Mouse (Mus musculus) small intestine, adult 2 months (tissue): ENCODE data around the gene Ttc7b. TPM values are rescaled to one million over a fixed set of nuclear protein-coding genes. Genes with fewer than 3 reads are reported as not detected.

Source experiments
- H3K27ac ChIP-seq: fragments of 200-500 bp; 2 replicates; pipeline ENCODE4 v1.5.1; 2012; ENCODE audit warnings: low read depth, low read length, control low read depth, inconsistent platforms; ENCODE audit not compliant: insufficient read depth
- H3K27me3 ChIP-seq: fragments of 200-500 bp; 2 replicates; pipeline ENCODE4 v1.6.1; 2012; ENCODE audit warnings: mild to moderate bottlenecking, moderate library complexity, low read length, inconsistent platforms; ENCODE audit not compliant: control insufficient read depth, insufficient read depth
- H3K36me3 ChIP-seq: fragments of 200-500 bp; 2 replicates; pipeline ENCODE4 v1.6.1; 2012; ENCODE audit warnings: mild to moderate bottlenecking, low read length, control low read depth, inconsistent platforms; ENCODE audit not compliant: control insufficient read depth, insufficient read depth
- H3K4me1 ChIP-seq: fragments of 200-500 bp; 2 replicates; pipeline ENCODE4 v1.6.1; 2012; ENCODE audit warnings: low read length, inconsistent platforms, mixed read lengths; ENCODE audit not compliant: control insufficient read depth, insufficient read depth, insufficient read length
- H3K4me3 ChIP-seq: fragments of 200-500 bp; 2 replicates; pipeline ENCODE4 v1.5.1; 2012; ENCODE audit warnings: low read depth, mild to moderate bottlenecking, control low read depth, inconsistent platforms, low read length, moderate library complexity
- CTCF ChIP-seq: fragments of 200-500 bp; IDR thresholded peaks from 2 replicates; pipeline ENCODE4 v1.5.1; 2012; ENCODE audit warnings: low read depth, mild to moderate bottlenecking, control low read depth, inconsistent platforms, low read length, moderate library complexity, mixed read lengths; ENCODE audit not compliant: insufficient replicate concordance, insufficient read length; ENCODE audit errors: extremely low read depth
- POLR2A ChIP-seq: fragments of 200-500 bp; IDR thresholded peaks from 2 replicates; pipeline ENCODE4 v1.6.1; 2012; ENCODE audit warnings: low read depth, mild to moderate bottlenecking, control low read depth, inconsistent platforms, low read length, moderate library complexity
- WGBS: fragments of 180-500 bp; shearing (Covaris S2); methylation state at CpG from one replicate; pipeline ENCODE4 v1.1.7; 2018; 5-methylcytosine and 5-hydroxymethylcytosine counted together
- polyA plus RNA-seq: library from polyadenylated mRNA; depleted of rRNA; stranded (reverse); fragments of >200 nt; gene quantifications from 2 replicates; pipeline ENCODE4 v1.2.3, GENCODE M21; 2012

Ttc7b gene
- polyA plus RNA-seq, 1 experiment: 13.0 TPM

DNA sequence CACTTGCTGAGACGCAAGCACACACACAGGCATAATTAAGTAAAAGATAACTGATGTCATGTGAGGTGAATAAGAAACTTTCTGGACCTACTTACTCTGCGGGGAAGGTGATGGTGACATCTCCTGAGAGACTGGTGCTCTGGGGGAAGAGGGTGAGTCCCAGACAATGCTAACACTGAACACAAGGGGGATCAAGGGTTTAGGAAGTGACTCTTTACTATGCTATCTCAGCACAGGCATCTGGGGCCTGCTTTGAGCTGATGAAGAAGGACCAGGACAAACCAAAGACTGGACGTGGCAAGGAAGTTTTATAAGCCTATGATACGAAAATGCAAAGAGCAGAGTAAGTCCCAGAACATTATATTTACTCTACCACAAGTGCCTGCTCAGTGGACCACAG lies 92.4 kb downstream of the Ttc7b start:
- Histone ChIP-seq H3K4me1 (no peaks in the 10 kb centered on the region), H3K27me3 (no peaks in the 10 kb centered on the region), H3K27ac (no peak overlapping the region), H3K4me3 (no peak overlapping the region), H3K36me3 (no peaks in the 10 kb centered on the region)
- TF ChIP-seq CTCF: no peak
- no peak for TF ChIP-seq POLR2A
- WGBS: 87% methylated on average over 4 of the region's 4 CpGs

GRCm38 (mm10) chr12:100426212-100426611 lies 94.4 kb downstream of the Ttc7b start:
- H3K27ac ChIP-seq: no peak overlapping the region
- no peak for TF ChIP-seq CTCF
- TF ChIP-seq POLR2A: no peak
- H3K4me1 ChIP-seq: peaks cover 8% of the 10 kb centered on the region; the same call in 1 of the 2 replicates
- H3K4me3 ChIP-seq: no peak overlapping the region
- WGBS: 66% methylated on average over 4 of the region's 4 CpGs
- no peaks in the 10 kb centered on the region for H3K27me3 ChIP-seq
- H3K36me3 ChIP-seq: no peaks in the 10 kb centered on the region

- Histone ChIP-seq H3K4me1 (peaks cover 12% of the 10 kb centered on the region; the same call in 1 of the 2 replicates), H3K36me3 (no peaks in the 10 kb centered on the region), H3K4me3 (no peak overlapping the region), H3K27ac (no peak overlapping the region), H3K27me3 (no peaks in the 10 kb centered on the region)
- TF ChIP-seq POLR2A (no peak), CTCF (no peak)
- WGBS: 93% methylated on average over 6 of the region's 6 CpGs
These were observed 95.6 kb downstream of the Ttc7b start for GRCm38 (mm10) chr12:100425028-100425427.

GRCm38 (mm10) chr12:100422286-100422820 lies 98.3 kb downstream of the Ttc7b start:
- WGBS: 14% methylated on average over 6 of the region's 6 CpGs
- TF ChIP-seq POLR2A (no peak), CTCF (no peak)
- Histone ChIP-seq H3K4me1 (peaks cover 13% of the 10 kb centered on the region; the same call in 1 of the 2 replicates), H3K27ac (peak overlapping the region; percentile 57), H3K36me3 (no peaks in the 10 kb centered on the region), H3K4me3 (no peak overlapping the region), H3K27me3 (no peaks in the 10 kb centered on the region)

DNA sequence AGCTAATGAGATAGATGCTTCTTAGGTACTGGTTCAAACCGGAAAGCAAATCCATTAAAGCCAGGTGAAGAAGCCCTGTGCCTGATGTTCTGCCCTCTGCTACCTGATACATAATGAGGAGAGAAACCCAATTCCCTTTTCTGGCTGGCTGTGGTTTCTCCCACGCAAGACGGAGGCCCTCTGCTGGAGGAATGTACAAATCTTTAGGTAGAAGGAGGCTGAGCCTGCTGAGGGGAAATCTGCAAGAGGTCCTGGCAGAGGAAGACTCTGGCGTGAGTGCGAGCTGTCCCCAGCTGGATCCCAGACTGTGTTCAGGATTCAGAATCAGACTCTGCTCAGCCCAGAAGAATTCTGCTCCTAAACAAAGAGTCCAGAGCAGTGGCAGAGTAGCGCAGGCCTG lies 99.1 kb downstream of the Ttc7b start:
- Histone ChIP-seq H3K27ac (no peak overlapping the region), H3K27me3 (no peaks in the 10 kb centered on the region), H3K4me3 (no peak overlapping the region), H3K4me1 (peaks cover 13% of the 10 kb centered on the region; the same call in 1 of the 2 replicates), H3K36me3 (no peaks in the 10 kb centered on the region)
- no peak for TF ChIP-seq POLR2A
- peak; percentile 63; the same call in 1 of the 2 replicates for TF ChIP-seq CTCF
- WGBS: 59% methylated on average over 6 of the region's 6 CpGs

DNA sequence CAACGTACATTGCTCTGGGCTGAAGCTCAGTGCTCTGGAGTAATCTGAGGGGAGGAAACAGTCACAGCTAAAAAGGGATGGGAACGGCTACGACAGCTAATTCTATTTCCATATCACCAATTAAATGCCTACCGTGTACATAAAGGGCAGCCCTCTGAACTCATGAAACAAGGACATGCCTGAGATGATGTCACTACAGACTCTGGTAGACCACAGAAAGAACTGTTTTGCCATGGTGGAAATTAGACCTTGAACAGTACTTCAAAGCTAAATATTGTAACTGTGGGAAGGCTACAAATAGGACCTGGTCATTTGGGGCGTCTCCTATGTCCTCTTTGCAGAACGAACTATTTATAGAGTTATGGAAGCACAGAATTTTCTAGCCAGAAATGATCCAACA lies 99.7 kb downstream of the Ttc7b start:
- WGBS: 86% methylated on average over 6 of the region's 6 CpGs

DNA sequence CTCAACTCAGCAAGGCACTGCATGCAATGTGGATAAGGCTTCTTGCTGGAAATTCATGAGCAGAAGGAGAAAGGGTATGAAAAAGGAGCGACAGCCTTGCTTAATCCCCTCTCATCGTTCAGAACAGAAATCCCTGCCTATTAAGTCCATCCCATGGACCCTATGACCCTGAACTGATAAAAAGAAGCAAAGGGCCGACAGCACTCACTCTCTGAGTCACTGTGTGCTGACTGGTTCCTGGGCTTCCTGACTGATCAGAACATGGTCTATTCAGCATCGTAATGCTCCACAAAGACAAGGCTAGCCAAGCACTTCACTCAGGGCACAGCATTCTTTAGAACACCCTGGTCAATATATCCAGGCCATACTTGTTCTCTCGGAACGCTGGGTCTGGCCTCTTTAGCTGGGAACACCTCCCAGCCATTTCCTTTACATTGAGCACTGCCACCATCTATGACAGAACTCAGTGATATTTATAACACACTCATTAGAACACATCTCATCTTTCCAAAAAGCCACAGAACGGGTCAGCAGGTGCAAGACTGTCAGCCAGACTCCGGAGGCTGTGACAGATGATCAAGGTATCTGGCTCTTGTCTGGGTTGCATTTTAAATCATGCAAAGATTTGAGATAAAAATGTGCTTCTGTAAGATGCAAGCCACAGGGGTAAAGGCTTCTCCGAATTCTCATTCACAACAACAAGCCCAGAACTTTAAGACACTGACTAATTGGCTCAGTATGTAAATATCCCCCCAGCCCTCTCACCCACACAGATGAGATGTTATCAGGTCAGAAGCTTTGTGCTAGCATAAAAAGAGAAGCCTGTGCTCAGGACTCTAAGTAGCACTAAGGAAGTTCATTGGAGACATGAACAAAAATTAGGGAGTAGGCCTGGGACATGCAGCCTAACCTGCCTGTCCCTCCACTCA lies 100.4 kb downstream of the Ttc7b start:
- Histone ChIP-seq H3K4me1 (peaks cover 13% of the 10 kb centered on the region; the same call in 1 of the 2 replicates), H3K27ac (0 out of 2 replicates have a peak overlapping the region, but pooled peaks have one; percentile 31), H3K36me3 (no peaks in the 10 kb centered on the region), H3K4me3 (no peak overlapping the region), H3K27me3 (no peaks in the 10 kb centered on the region)
- no peak for TF ChIP-seq POLR2A
- no peak for TF ChIP-seq CTCF
- WGBS: 69% methylated on average over 9 of the region's 9 CpGs

More for the DNA sequence above, 99.7 kb downstream of the Ttc7b start:
- Histone ChIP-seq H3K27me3 (no peaks in the 10 kb centered on the region), H3K4me1 (peaks cover 13% of the 10 kb centered on the region; the same call in 1 of the 2 replicates), H3K27ac (no peak overlapping the region), H3K4me3 (no peak overlapping the region), H3K36me3 (no peaks in the 10 kb centered on the region)
- TF ChIP-seq POLR2A: no peak
- no peak for TF ChIP-seq CTCF
